Mouse (Mus musculus) heart, postnatal 0 days (tissue): ENCODE measurements around the gene Arid3b.

Experiments used
- CTCF ChIP-seq: IDR thresholded peaks from 2 replicates; pipeline ENCODE4 v1.5.1; 2016; ENCODE audit warnings: antibody characterized with exemption, control low read depth, low read depth
- EP300 ChIP-seq: IDR thresholded peaks from 2 replicates; pipeline ENCODE4 v1.6.1; 2016; ENCODE audit warnings: antibody characterized with exemption, low read depth

DNA sequence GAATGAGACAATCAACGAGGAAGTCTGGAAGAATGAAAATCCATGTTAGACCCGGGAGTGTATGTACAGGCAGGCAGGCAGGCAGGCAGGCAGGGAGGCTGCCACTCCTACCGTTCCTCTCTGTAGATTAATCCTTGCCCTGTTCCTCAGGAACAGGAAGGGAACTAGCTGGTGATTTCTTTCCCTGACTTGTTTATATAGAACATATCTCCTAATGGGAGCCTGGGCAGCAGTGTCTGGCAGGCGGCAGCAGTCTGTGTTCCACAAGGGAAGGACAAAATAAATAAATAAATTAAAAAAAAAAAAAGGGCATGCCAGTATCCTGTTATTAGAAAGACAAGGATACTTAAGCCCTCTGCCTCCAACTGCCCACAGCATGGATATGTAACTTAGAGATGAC lies 32.8 kb downstream of the Arid3b start:
- no peak for TF ChIP-seq CTCF
- TF ChIP-seq EP300: no peak
